Mouse (Mus musculus) intestine, embryonic 14.5 days (tissue): ENCODE data around the gene Itgb6. TPM values are rescaled to one million over a fixed set of nuclear protein-coding genes. Genes with fewer than 3 reads are reported as not detected.

ENCODE experiments used
- ATAC-seq: fragments of 200-750 bp; cut with Nextera tagmentation; replicated peaks from 2 replicates; pipeline ENCODE4 v1.8.0; 2017; ENCODE audit warnings: low read depth, moderate number of reproducible peaks, moderate TSS enrichment, moderate library complexity; ENCODE audit not compliant: low FRiP score, low TSS enrichment
- DNase-seq: peaks from one replicate; pipeline ENCODE4 v3.0.0-alpha.2; 2018; ENCODE audit warnings: low spot score
- H3K27ac ChIP-seq: fragments of 300-500 bp; sonication (generic); 2 replicates; pipeline ENCODE4 v1.5.1; 2014; ENCODE audit warnings: low read depth, mild to moderate bottlenecking, control low read depth
- H3K27me3 ChIP-seq: fragments of 300-500 bp; sonication (generic); replicated peaks from 2 replicates; pipeline ENCODE4 v1.6.1; 2014; ENCODE audit warnings: low read length, control low read depth; ENCODE audit not compliant: control insufficient read depth, insufficient read depth
- H3K36me3 ChIP-seq: fragments of 300-500 bp; sonication (generic); 2 replicates; pipeline ENCODE4 v1.6.1; 2014; ENCODE audit warnings: low read length, control low read depth; ENCODE audit not compliant: control insufficient read depth, insufficient read depth
- H3K4me1 ChIP-seq: fragments of 300-500 bp; sonication (generic); replicated peaks from 2 replicates; pipeline ENCODE4 v1.6.1; 2014; ENCODE audit warnings: low read length, control low read depth, mixed read lengths; ENCODE audit not compliant: control insufficient read depth, insufficient read depth
- H3K4me2 ChIP-seq: fragments of 300-500 bp; sonication (generic); 2 replicates; pipeline ENCODE4 v1.6.1; 2014; ENCODE audit warnings: low read length
- H3K4me3 ChIP-seq: fragments of 300-500 bp; sonication (generic); 2 replicates; pipeline ENCODE4 v1.5.1; 2014; ENCODE audit warnings: low read depth, low read length, control low read depth, mixed read lengths
- H3K9ac ChIP-seq: fragments of 300-500 bp; sonication (generic); 2 replicates; pipeline ENCODE4 v1.6.1; 2014; ENCODE audit warnings: mild to moderate bottlenecking, low read length
- H3K9me3 ChIP-seq: fragments of 300-500 bp; sonication (generic); 2 replicates; pipeline ENCODE4 v1.6.1; 2016; ENCODE audit warnings: low read length, control low read depth; ENCODE audit not compliant: control insufficient read depth
- WGBS: fragments of 180-500 bp; shearing (Covaris S2); extraction: QIAGEN DNeasy Blood & Tissue Kit; methylation state at CpG from one replicate; pipeline ENCODE4 v1.1.7; 2014; 5-methylcytosine and 5-hydroxymethylcytosine counted together
- polyA plus RNA-seq: library from polyadenylated mRNA; unstranded; fragments of >200 nt; fragmentation: Nextera tagmentation; extraction: Ambion mirVana; gene quantifications from 2 replicates; pipeline ENCODE4 v1.2.1, GENCODE M21; 2014

The Itgb6 gene
- polyA plus RNA-seq, 1 experiment from 2014 or later, result 9.6 TPM

DNA sequence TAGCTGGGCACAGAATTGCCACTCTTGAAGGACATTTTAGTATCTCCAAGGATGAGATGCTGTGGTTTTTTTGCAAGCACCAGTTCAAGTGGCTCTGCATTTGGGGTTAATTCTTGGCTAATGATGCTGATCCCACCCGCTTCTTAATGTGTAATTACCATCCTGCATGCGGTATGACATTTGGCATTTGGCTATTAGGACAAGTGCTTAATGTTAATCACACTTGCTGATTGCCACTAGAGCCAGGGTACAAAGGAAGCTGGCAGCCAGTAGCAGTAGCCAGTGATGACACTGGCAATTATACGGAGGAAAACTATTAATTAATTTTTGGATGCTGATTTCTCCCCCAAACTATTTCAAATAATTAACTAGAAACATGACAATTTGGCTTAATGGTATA is 86.0 kb downstream of the Itgb6 start:
- H3K9ac ChIP-seq, result no peak overlapping the region
- no peak overlapping the region for H3K27ac ChIP-seq
- H3K4me1 ChIP-seq, result no peaks in the 10 kb centered on the region
- no peak for ATAC-seq
- no peak overlapping the region for H3K4me3 ChIP-seq
- no peak overlapping the region for H3K4me2 ChIP-seq
- H3K36me3 ChIP-seq, result no peaks in the 10 kb centered on the region
- no peaks in the 10 kb centered on the region for H3K9me3 ChIP-seq
- 66% methylated on average over 3 of the region's 3 CpGs for WGBS
- no peaks in the 10 kb centered on the region for H3K27me3 ChIP-seq
- DNase-seq, result no peak

- Histone ChIP-seq H3K4me1 (no peaks in the 10 kb centered on the region), H3K9ac (no peak overlapping the region), H3K4me3 (no peak overlapping the region), H3K4me2 (no peak overlapping the region), H3K36me3 (no peaks in the 10 kb centered on the region), H3K27me3 (no peaks in the 10 kb centered on the region), H3K9me3 (no peaks in the 10 kb centered on the region), H3K27ac (no peak overlapping the region)
- ATAC-seq, result no peak
- 53% methylated on average over 6 of the region's 6 CpGs for WGBS
- no peak for DNase-seq
Measured at GRCm38 (mm10) chr2:60636038-60636437, 86.4 kb downstream of the Itgb6 start.

DNA sequence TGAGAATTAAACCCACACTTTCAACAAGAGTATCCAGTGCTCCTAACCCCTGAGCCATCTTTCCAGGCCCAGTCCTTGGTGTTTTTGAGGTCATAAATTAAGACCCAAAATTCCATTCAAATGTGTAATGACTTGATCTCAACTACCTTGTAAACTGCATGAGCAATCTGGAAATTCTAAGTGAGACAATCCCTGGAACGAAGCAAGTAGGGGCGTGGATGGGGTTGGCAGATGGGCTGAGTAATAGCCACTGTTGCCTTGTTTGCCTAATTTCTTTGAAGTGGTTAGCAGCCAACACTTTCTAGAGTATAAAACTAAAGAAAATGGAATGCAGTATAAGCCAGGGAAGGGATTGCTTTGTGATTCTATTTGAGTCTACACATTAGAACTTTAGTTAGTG is 89.7 kb downstream of the Itgb6 start:
- WGBS, result 84% methylated on average over 2 of the region's 2 CpGs
- Histone ChIP-seq H3K4me3 (no peak overlapping the region), H3K27me3 (no peaks in the 10 kb centered on the region), H3K27ac (no peak overlapping the region), H3K9me3 (no peaks in the 10 kb centered on the region), H3K4me1 (no peaks in the 10 kb centered on the region), H3K4me2 (no peak overlapping the region), H3K36me3 (no peaks in the 10 kb centered on the region), H3K9ac (no peak overlapping the region)
- ATAC-seq (no peak), DNase-seq (no peak)

DNA sequence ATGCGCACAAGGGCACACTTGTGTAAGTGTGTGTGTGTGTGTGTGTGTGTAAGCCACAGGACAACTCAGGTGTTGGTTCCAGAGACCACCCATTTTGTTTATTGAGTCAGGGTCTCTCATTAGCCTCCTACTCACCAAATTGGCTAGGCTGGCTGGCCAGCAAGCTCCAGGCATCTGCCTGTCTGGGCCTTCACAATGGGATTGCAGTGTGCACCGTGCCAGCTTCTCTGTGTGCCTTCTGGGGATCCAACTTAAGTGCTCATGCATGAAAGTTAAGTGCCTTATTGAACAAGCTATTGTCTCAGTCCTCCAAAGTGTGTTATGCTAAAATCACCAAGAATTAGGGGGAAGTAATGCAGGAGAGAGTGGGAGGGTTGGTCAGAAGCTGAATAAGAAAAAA is 92.1 kb downstream of the Itgb6 start:
- no peak overlapping the region for H3K9ac ChIP-seq
- 74% methylated on average over 2 of the region's 2 CpGs for WGBS
- no peaks in the 10 kb centered on the region for H3K36me3 ChIP-seq
- no peak overlapping the region for H3K4me2 ChIP-seq
- H3K27me3 ChIP-seq, result no peaks in the 10 kb centered on the region
- no peak overlapping the region for H3K4me3 ChIP-seq
- no peaks in the 10 kb centered on the region for H3K9me3 ChIP-seq
- no peak overlapping the region for H3K27ac ChIP-seq
- H3K4me1 ChIP-seq, result no peaks in the 10 kb centered on the region
- no peak for ATAC-seq
- DNase-seq, result no peak

- Histone ChIP-seq H3K36me3 (no peaks in the 10 kb centered on the region), H3K27me3 (no peaks in the 10 kb centered on the region), H3K9me3 (no peaks in the 10 kb centered on the region), H3K9ac (no peak overlapping the region), H3K27ac (no peak overlapping the region), H3K4me2 (no peak overlapping the region), H3K4me1 (no peaks in the 10 kb centered on the region), H3K4me3 (no peak overlapping the region)
- WGBS, result 80% methylated on average over 4 of the region's 4 CpGs
- ATAC-seq (no peak), DNase-seq (no peak)
Measured at GRCm38 (mm10) chr2:60627952-60628351, 94.5 kb downstream of the Itgb6 start.

GRCm38 (mm10) chr2:60627515-60627914 is 94.9 kb downstream of the Itgb6 start:
- no peaks in the 10 kb centered on the region for H3K36me3 ChIP-seq
- DNase-seq (no peak), ATAC-seq (no peak)
- no peak overlapping the region for H3K4me2 ChIP-seq
- H3K4me1 ChIP-seq, result no peaks in the 10 kb centered on the region
- no peaks in the 10 kb centered on the region for H3K9me3 ChIP-seq
- no peaks in the 10 kb centered on the region for H3K27me3 ChIP-seq
- H3K4me3 ChIP-seq, result no peak overlapping the region
- H3K9ac ChIP-seq, result no peak overlapping the region
- whole genome bisulfite sequencing, result 77% methylated on average over 10 of the region's 10 CpGs
- H3K27ac ChIP-seq, result no peak overlapping the region

DNA sequence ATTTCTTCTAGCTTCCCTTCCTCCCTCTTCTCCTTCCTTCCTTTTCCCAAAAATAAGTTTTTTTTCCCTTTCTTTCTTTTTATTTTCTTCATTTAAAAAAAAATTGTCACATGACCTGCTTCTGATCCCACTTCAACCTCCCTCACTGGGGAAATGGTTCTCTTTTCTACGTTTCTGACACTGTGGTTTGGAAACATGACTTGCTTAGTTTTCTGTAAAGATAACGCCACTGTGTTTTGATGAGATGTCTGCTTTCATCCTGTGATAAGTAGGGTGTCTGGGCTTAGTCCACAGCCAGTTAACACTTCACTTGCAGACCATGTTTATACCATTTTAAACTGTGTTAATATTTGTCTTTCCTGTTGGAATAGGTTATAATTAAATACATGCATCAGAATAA is 96.7 kb downstream of the Itgb6 start:
- Histone ChIP-seq H3K4me2 (no peak overlapping the region), H3K27ac (no peak overlapping the region), H3K9me3 (no peaks in the 10 kb centered on the region), H3K27me3 (no peaks in the 10 kb centered on the region), H3K36me3 (no peaks in the 10 kb centered on the region), H3K9ac (no peak overlapping the region), H3K4me3 (no peak overlapping the region), H3K4me1 (no peaks in the 10 kb centered on the region)
- WGBS, result 27% methylated on average over 2 of the region's 2 CpGs
- ATAC-seq, result no peak
- DNase-seq, result no peak

GRCm38 (mm10) chr2:60622161-60622560 is 100.3 kb downstream of the Itgb6 start:
- H3K27me3 ChIP-seq, result no peaks in the 10 kb centered on the region
- no peak overlapping the region for H3K27ac ChIP-seq
- H3K9ac ChIP-seq, result no peak overlapping the region
- H3K4me3 ChIP-seq, result no peak overlapping the region
- DNase-seq, result no peak
- ATAC-seq, result no peak
- no peaks in the 10 kb centered on the region for H3K4me1 ChIP-seq
- 79% methylated on average over 7 of the region's 7 CpGs for WGBS
- no peaks in the 10 kb centered on the region for H3K9me3 ChIP-seq
- H3K36me3 ChIP-seq, result no peaks in the 10 kb centered on the region
- no peak overlapping the region for H3K4me2 ChIP-seq

GRCm38 (mm10) chr2:60614758-60615157 is 107.7 kb downstream of the Itgb6 start:
- Histone ChIP-seq H3K4me2 (no peak overlapping the region), H3K4me3 (no peak overlapping the region), H3K9me3 (no peaks in the 10 kb centered on the region), H3K27me3 (no peaks in the 10 kb centered on the region), H3K27ac (no peak overlapping the region), H3K9ac (no peak overlapping the region), H3K4me1 (no peaks in the 10 kb centered on the region), H3K36me3 (no peaks in the 10 kb centered on the region)
- ATAC-seq (no peak), DNase-seq (no peak)
- 95% methylated on average over 7 of the region's 7 CpGs for WGBS
